Mouse (Mus musculus) midbrain, postnatal 0 days (tissue): ENCODE results near the gene Smyd2. TPM values are rescaled to one million over a fixed set of nuclear protein-coding genes. Genes with fewer than 3 reads are reported as not detected.

Experiments used
- ATAC-seq: fragments of 200-750 bp; cut with Nextera tagmentation; 2 replicates; pipeline ENCODE4 v1.8.0; 2017; ENCODE audit warnings: moderate number of reproducible peaks, mild to moderate bottlenecking, moderate TSS enrichment, moderate library complexity; ENCODE audit not compliant: low FRiP score
- DNase-seq: peaks from one replicate; pipeline ENCODE4 v3.0.0-alpha.2; 2015; ENCODE audit warnings: low spot score
- H3K27ac ChIP-seq: fragments of 300-500 bp; sonication (generic); 2 replicates; pipeline ENCODE4 v1.5.1; 2014; ENCODE audit warnings: low read depth, mild to moderate bottlenecking, low read length, mixed read lengths
- H3K27me3 ChIP-seq: fragments of 300-500 bp; sonication (generic); 2 replicates; pipeline ENCODE4 v1.6.1; 2014; ENCODE audit warnings: low read length, control low read depth, mixed read lengths; ENCODE audit not compliant: insufficient read depth
- H3K36me3 ChIP-seq: fragments of 300-500 bp; sonication (generic); 2 replicates; pipeline ENCODE4 v1.6.1; 2014; ENCODE audit warnings: low read length, control low read depth, mixed read lengths; ENCODE audit not compliant: insufficient read depth
- H3K4me1 ChIP-seq: fragments of 300-500 bp; sonication (generic); 2 replicates; pipeline ENCODE4 v1.6.1; 2014; ENCODE audit warnings: mild to moderate bottlenecking, control low read depth, antibody characterized with exemption, low read length, mixed read lengths; ENCODE audit not compliant: insufficient read depth
- H3K4me2 ChIP-seq: fragments of 300-500 bp; sonication (generic); 2 replicates; pipeline ENCODE4 v1.6.1; 2014; ENCODE audit warnings: low read depth, mild to moderate bottlenecking, low read length, mixed read lengths; ENCODE audit not compliant: poor library complexity, severe bottlenecking
- H3K4me3 ChIP-seq: fragments of 300-500 bp; sonication (generic); 2 replicates; pipeline ENCODE4 v1.5.1; 2014; ENCODE audit warnings: low read depth, mild to moderate bottlenecking, low read length, moderate library complexity
- H3K9ac ChIP-seq: fragments of 300-500 bp; sonication (generic); replicated peaks from 2 replicates; pipeline ENCODE4 v1.6.1; 2014; ENCODE audit warnings: mild to moderate bottlenecking, low read length, moderate library complexity, mixed read lengths; ENCODE audit not compliant: poor library complexity, severe bottlenecking
- H3K9me3 ChIP-seq: fragments of 300-500 bp; sonication (generic); 2 replicates; pipeline ENCODE4 v1.6.1; 2016; ENCODE audit warnings: low read length, control low read depth
- CTCF ChIP-seq: IDR thresholded peaks from 2 replicates; pipeline ENCODE4 v1.5.1; 2016; ENCODE audit warnings: antibody characterized with exemption, mild to moderate bottlenecking
- WGBS: fragments of 180-500 bp; shearing (Covaris S2); extraction: QIAGEN DNeasy Blood & Tissue Kit; methylation state at CpG from one replicate; pipeline ENCODE4 v1.1.7; 2014; 5-methylcytosine and 5-hydroxymethylcytosine counted together
- polyA plus RNA-seq: library from polyadenylated mRNA; unstranded; fragments of >200 nt; fragmentation: Nextera tagmentation; extraction: Ambion mirVana; gene quantifications from 2 replicates; pipeline ENCODE4 v1.2.1, GENCODE M21; 2015
- total RNA-seq: library from RNA; depleted of rRNA; stranded (reverse); fragments of >200 nt; gene quantifications from 2 replicates; pipeline ENCODE4 v1.2.3, GENCODE M21; 2014

Smyd2 gene
- total and polyA plus RNA-seq, 2 experiments from 2014 or later, result 66.3 to 88.7 TPM

DNA sequence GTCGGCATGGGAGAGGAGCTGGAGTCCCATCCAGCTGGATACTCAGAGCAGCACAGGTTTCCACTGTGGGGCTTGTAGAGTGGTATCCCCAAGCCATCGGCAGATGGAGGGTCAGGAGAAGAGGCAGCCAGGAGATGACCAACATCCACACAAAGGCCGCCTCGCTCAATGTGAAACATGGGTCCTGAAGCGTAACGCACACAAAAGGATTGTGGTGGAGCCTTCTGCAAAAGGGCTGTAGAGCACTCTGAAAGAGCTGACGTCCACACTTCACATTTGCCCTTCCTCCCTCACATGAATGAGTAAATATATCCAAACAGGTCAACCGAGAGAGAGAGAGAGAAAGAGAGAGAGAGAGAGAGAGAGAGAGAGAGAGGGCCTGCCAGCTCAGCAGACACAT, 25.2 kb upstream of the Smyd2 start:
- 49% methylated on average over 8 of the region's 8 CpGs for WGBS
- DNase-seq (no peak), ATAC-seq (no peak)
- Histone ChIP-seq H3K9ac (no peak overlapping the region), H3K27me3 (no peaks in the 10 kb centered on the region), H3K27ac (no peak overlapping the region), H3K36me3 (no peaks in the 10 kb centered on the region), H3K4me1 (no peaks in the 10 kb centered on the region), H3K4me2 (no peak overlapping the region), H3K4me3 (no peak overlapping the region), H3K9me3 (no peaks in the 10 kb centered on the region)
- no peak for TF ChIP-seq CTCF

DNA sequence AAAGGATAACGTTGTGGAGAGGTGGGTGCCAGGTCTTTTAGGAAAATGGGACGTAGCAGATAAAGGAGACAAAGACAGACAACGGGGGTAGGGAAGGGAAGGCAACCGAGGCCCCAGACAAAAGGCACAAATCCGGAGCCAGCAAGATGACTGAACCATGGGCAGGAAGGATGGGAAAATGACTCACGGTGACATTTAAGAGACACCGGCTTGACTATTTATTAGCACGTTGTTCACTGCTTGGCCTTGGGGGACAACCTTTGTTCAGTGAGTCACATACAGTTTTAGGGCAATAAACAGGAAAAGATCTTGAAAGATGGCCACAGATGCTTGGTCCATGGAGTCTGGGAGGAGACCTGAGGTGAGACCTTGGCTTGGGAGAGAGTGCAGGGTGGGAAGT, 24.0 kb upstream of the Smyd2 start:
- Histone ChIP-seq H3K4me2 (no peak overlapping the region), H3K9me3 (no peaks in the 10 kb centered on the region), H3K36me3 (no peaks in the 10 kb centered on the region), H3K27ac (no peak overlapping the region), H3K9ac (no peak overlapping the region), H3K27me3 (no peaks in the 10 kb centered on the region), H3K4me3 (no peak overlapping the region), H3K4me1 (no peaks in the 10 kb centered on the region)
- 80% methylated on average over 8 of the region's 8 CpGs for WGBS
- ATAC-seq (no peak), DNase-seq (no peak)
- no peak for TF ChIP-seq CTCF

DNA sequence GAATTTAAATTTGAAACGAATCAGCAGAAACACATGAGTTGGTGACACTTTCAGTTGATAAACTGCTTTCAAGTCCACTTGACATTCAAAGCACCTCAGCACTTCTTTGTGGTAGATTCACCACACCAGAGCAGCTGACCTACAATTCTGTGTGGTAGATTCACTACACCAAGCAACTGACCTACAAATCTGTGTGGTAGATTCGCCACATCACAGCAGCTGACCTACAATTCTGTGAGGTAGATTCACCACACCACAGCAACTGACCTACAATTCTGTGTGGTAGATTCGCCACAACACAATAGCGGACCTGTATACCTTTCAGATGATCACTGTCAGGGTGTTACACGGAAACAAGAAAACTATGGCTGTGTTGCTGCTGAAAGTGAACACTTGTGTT, 19.6 kb upstream of the Smyd2 start:
- 89% methylated on average over 5 of the region's 5 CpGs for WGBS
- no peak for TF ChIP-seq CTCF

DNA sequence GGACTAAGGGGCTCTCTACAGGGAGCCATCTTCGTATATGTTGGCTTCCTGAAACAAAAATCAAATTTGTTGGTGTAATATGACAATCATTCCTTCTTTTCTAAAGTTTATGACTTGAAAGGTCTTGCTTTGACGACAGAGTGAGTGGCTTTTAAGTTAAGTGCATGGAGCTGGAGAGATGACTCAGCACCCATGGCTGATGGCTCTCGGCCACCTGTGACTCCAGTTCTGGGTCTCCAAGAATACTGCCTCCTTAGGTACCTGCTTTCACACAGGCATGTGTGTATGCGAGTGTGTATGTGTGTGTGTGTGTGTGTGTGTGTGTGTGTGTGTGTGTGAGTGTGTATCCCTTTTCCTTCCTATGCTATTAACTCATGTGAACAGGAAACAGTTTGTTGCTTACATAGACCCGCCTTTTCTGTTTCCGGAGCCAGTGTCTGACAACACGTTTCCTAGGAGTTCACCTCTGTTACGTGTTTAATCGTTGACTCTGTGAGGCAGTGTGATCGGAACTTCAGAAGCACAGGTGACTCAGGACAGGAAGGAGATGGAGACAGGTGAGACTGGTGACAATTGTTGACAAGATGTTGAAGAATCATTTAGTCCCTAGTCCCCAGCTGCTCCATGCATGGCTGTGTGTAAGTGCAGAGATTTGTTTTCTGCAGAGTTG, 14.4 kb upstream of the Smyd2 start:
- Histone ChIP-seq H3K36me3 (no peaks in the 10 kb centered on the region), H3K4me3 (no peak overlapping the region), H3K27me3 (no peaks in the 10 kb centered on the region), H3K27ac (no peak overlapping the region), H3K9ac (no peak overlapping the region), H3K4me2 (no peak overlapping the region), H3K4me1 (no peaks in the 10 kb centered on the region), H3K9me3 (no peaks in the 10 kb centered on the region)
- 77% methylated on average over 10 of the region's 10 CpGs for WGBS
- DNase-seq (no peak), ATAC-seq (no peak)
- TF ChIP-seq CTCF, result no peak

More for the DNA sequence above, 19.6 kb upstream of the Smyd2 start:
- no peak overlapping the region for H3K9ac ChIP-seq
- H3K4me1 ChIP-seq, result no peaks in the 10 kb centered on the region
- no peak overlapping the region for H3K4me3 ChIP-seq
- H3K27ac ChIP-seq, result no peak overlapping the region
- DNase-seq, result no peak
- H3K27me3 ChIP-seq, result no peaks in the 10 kb centered on the region
- H3K9me3 ChIP-seq, result no peaks in the 10 kb centered on the region
- no peak for ATAC-seq
- no peaks in the 10 kb centered on the region for H3K36me3 ChIP-seq
- no peak overlapping the region for H3K4me2 ChIP-seq

DNA sequence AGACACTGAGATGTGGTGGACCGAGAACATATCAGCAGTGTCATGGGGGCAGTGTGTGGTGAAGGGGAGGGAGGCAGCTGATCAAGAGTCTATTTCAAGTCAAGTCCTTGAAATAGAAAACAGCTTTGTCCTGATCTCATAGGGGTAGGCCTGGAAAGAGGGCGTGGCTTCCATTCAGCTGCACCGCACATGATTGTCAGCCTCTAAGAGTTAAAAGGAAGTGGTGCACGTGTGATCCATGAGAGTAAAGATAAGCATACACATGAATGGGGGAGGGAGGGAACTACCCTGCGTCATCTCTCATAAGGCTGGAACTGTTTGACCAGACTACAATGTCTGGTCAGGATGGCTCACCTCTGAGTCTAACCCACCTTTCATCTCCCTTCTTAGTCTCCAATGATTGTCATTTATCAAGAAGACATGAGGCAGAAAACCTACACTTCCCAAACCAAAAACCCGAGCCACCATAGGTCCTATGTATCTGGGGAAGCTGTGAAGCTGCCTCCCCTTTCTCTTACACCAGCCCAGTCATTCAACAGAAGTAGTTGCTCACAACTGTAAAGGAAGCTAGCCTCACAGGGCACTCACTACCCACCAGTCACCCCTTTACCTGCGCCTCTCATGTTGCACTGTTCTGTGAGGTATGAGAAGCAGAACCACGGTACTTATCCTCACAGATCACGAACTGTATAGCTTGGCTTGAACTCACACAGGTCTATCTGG, 11.5 kb upstream of the Smyd2 start:
- no peak for TF ChIP-seq CTCF
- Histone ChIP-seq H3K4me2 (no peak overlapping the region), H3K4me3 (no peak overlapping the region), H3K9ac (no peak overlapping the region), H3K36me3 (no peaks in the 10 kb centered on the region), H3K27me3 (no peaks in the 10 kb centered on the region), H3K9me3 (no peaks in the 10 kb centered on the region), H3K4me1 (no peaks in the 10 kb centered on the region), H3K27ac (no peak overlapping the region)
- no peak for DNase-seq
- ATAC-seq, result no peak
- WGBS, result 80% methylated on average over 9 of the region's 9 CpGs

DNA sequence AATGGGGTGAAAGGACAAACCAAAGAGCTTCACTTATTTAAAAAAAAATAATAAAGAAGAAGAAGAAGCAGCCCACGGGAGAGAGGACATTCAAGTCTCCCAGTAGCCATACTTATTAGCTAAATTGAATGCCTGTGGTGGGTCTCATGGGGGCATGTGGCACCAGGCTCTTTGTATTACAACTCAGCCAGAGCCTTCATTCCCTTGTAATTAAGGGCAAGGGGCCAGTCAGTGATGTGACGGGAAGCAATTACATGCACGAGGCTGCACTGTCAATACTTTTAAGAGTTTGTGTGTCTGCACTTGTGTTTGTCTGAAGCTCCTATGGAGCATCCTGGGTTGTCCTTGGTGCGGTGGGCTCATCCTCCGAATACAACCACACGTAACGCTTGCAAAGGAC, 10.8 kb upstream of the Smyd2 start:
- WGBS, result 68% methylated on average over 7 of the region's 7 CpGs
- no peaks in the 10 kb centered on the region for H3K36me3 ChIP-seq
- no peak overlapping the region for H3K4me2 ChIP-seq
- H3K9me3 ChIP-seq, result no peaks in the 10 kb centered on the region
- no peak overlapping the region for H3K9ac ChIP-seq
- H3K4me3 ChIP-seq, result no peak overlapping the region
- TF ChIP-seq CTCF, result no peak
- DNase-seq (no peak), ATAC-seq (no peak)
- no peaks in the 10 kb centered on the region for H3K4me1 ChIP-seq
- no peak overlapping the region for H3K27ac ChIP-seq
- H3K27me3 ChIP-seq, result no peaks in the 10 kb centered on the region
